Mouse (Mus musculus) ES-E14 (cell line): ENCODE data around the gene Fam89a. TPM values are rescaled to one million over a fixed set of nuclear protein-coding genes. Genes with fewer than 3 reads are reported as not detected.

Experiments used
- DNase-seq: peaks from one replicate; pipeline ENCODE4 v3.0.0-alpha.2; 2013; ENCODE audit warnings: low read depth, low spot score
- H3K27ac ChIP-seq: 2 replicates; pipeline ENCODE4 v1.5.1; 2012; ENCODE audit warnings: low read depth, mild to moderate bottlenecking, low read length, moderate library complexity, mixed read lengths; ENCODE audit not compliant: poor library complexity, insufficient read depth, severe bottlenecking
- H3K36me3 ChIP-seq: 2 replicates; pipeline ENCODE4 v1.6.1; 2012; ENCODE audit warnings: mild to moderate bottlenecking, low read length, moderate library complexity, mixed read lengths; ENCODE audit not compliant: control insufficient read depth, poor library complexity, insufficient read depth, severe bottlenecking
- H3K4me1 ChIP-seq, 2 experiments: fragments of 150-350 bp in 1 of 2; sonication (generic) in 1 of 2; 2 replicates each; pipeline ENCODE4 v1.6.1; 2012; ENCODE audit warnings: low read length in 2 of 2, mild to moderate bottlenecking in 1 of 2, mixed read lengths in 1 of 2; ENCODE audit not compliant: control insufficient read depth in 2 of 2, insufficient read depth in 2 of 2, poor library complexity in 1 of 2
- H3K4me3 ChIP-seq, 2 experiments: fragments of 150-350 bp in 1 of 2; sonication (generic) in 1 of 2; 2 replicates each; pipeline ENCODE4 v1.5.1; 2012; ENCODE audit warnings: low read length in 2 of 2, low read depth in 1 of 2, mild to moderate bottlenecking in 1 of 2, mixed read lengths in 1 of 2; ENCODE audit not compliant: insufficient read depth in 1 of 2, poor library complexity in 1 of 2, severe bottlenecking in 1 of 2
- H3K9ac ChIP-seq: 2 replicates; pipeline ENCODE4 v1.6.1; 2012; ENCODE audit warnings: low read depth, mild to moderate bottlenecking, low read length, mixed read lengths; ENCODE audit not compliant: poor library complexity, insufficient read depth, severe bottlenecking
- H3K9me3 ChIP-seq: fragments of 150-350 bp; sonication (generic); 2 replicates; pipeline ENCODE4 v1.6.1; 2012; ENCODE audit warnings: low read depth, mild to moderate bottlenecking, low read length; ENCODE audit not compliant: control insufficient read depth, insufficient read depth
- CHD2 ChIP-seq: IDR thresholded peaks from 2 replicates; pipeline ENCODE4 v1.6.1; 2014; ENCODE audit warnings: mild to moderate bottlenecking, low read depth, low read length, inconsistent platforms
- HCFC1 ChIP-seq: IDR thresholded peaks from 2 replicates; pipeline ENCODE4 v1.6.1; 2012; ENCODE audit warnings: low read length, inconsistent platforms, borderline replicate concordance; ENCODE audit not compliant: insufficient read depth
- MAFK ChIP-seq: IDR thresholded peaks from 2 replicates; pipeline ENCODE4 v1.6.1; 2014; ENCODE audit warnings: mild to moderate bottlenecking, low read depth, low read length, inconsistent platforms; ENCODE audit not compliant: insufficient read depth
- ZC3H11A ChIP-seq: IDR thresholded peaks from 2 replicates; pipeline ENCODE4 v1.6.1; 2012; ENCODE audit warnings: low read depth, mild to moderate bottlenecking, inconsistent platforms, low read length, borderline replicate concordance
- ZNF384 ChIP-seq: IDR thresholded peaks from 2 replicates; pipeline ENCODE4 v1.6.1; 2012; ENCODE audit warnings: low read depth, low read length, inconsistent platforms
- in situ Hi-C, 2 experiments: fragments of 600-800 bp; cut with MboI; formaldehyde crosslinking; loops; one replicate each; pipeline ENCODE4 v1.15.1; 2025; ENCODE audit warnings: low sequenced_read_pairs in 2 of 2, inconsistent platforms in 1 of 2; ENCODE audit not compliant: unreplicated experiment in 2 of 2
- total RNA-seq: library from RNA; depleted of rRNA; stranded (reverse); fragments of 300-350 nt; gene quantifications from 2 replicates; pipeline ENCODE4 v1.2.3, GENCODE M21; 2012

Fam89a gene
- total RNA-seq, 1 experiment: 2.9 TPM

DNA sequence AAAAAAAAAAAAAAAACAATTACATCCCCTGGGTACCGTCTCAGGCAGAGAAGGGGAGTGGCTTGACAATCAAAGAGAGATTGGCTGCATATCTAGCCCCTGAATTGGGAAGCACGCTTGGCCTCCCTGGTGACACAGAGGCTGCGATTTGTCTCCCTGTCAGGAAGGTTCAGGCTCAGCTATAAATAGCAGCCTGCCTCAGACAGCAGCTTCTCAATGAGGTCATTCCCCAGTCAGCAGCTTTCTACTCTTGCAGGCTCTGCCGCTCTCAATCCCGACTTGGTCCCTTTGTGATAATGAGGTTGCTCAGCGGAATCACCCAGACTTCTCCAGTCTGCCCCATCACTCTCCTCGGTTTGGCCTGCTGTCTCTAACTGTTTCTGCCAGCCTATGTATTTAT is 28.6 kb upstream of the Fam89a start:
- DNase-seq: no peak
- Histone ChIP-seq H3K4me3 (no peak overlapping the region), H3K36me3 (no peaks in the 10 kb centered on the region), H3K27ac (no peak overlapping the region), H3K4me1 (peaks cover 0 to 7% of the 10 kb centered on the region in 2 experiments; a peak in 1 of 4 replicates), H3K9ac (no peak overlapping the region), H3K9me3 (no peaks in the 10 kb centered on the region)
- in situ Hi-C loops: no loop called here
- TF ChIP-seq ZC3H11A: no peak
- TF ChIP-seq CHD2: no peak

DNA sequence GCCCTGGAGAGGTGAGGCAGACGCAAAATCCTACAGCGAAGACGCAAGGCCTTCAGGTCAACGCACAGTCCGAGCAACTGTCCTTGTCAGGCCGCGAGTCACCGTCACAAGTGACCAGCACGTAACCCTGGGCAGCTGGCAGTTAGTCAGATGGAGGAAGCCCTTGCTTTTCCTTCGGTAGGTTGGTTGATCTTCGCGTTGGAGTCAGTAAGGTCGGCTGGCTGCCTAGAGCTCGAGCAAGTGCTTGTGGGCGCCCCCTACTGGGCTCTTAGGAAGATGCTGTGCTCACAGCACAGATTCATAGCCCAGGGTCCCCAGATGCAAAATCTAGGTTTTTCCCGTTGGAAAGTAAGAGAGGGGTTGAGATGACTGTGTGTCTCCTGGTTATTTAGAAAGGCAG is 24.1 kb upstream of the Fam89a start:
- Histone ChIP-seq H3K36me3 (no peaks in the 10 kb centered on the region), H3K9ac (no peak overlapping the region), H3K9me3 (no peaks in the 10 kb centered on the region), H3K27ac (no peak overlapping the region), H3K4me3 (no peak overlapping the region), H3K4me1 (peaks cover 0 to 4% of the 10 kb centered on the region in 2 experiments; a peak in 1 of 4 replicates)
- in situ Hi-C loops: no loop called here
- TF ChIP-seq HCFC1 (no peak), CHD2 (no peak), MAFK (no peak), ZNF384 (no peak), ZC3H11A (no peak)
- DNase-seq: peak; percentile 68

DNA sequence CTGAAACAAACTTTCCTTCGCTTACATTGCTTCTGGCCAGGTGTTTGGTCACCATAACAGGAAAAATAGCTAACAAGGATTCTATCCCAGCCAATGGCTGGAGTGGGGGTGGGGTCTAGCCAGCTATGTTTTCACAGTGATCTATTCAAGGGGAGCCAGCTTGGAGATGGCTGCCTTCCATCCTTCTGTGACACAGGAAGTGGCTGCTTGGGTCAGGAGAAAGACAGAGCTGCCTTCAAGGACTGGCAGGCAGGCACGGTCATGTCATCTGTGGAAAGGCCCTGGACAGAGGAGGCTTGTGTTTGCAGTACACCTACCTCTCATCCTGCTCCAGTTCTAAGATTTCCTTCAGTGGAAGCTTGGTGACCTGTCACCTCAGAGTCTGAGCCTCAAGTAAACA is 20.8 kb upstream of the Fam89a start:
- peaks cover 0 to 2% of the 10 kb centered on the region in 2 experiments; a peak in 1 of 4 replicates for H3K4me1 ChIP-seq
- H3K27ac ChIP-seq: no peak overlapping the region
- no peaks in the 10 kb centered on the region for H3K9me3 ChIP-seq
- H3K9ac ChIP-seq: no peak overlapping the region
- H3K36me3 ChIP-seq: no peaks in the 10 kb centered on the region
- H3K4me3 ChIP-seq: no peak overlapping the region
- TF ChIP-seq ZNF384: no peak
- in situ Hi-C loops: no loop called here
- DNase-seq: no peak

DNA sequence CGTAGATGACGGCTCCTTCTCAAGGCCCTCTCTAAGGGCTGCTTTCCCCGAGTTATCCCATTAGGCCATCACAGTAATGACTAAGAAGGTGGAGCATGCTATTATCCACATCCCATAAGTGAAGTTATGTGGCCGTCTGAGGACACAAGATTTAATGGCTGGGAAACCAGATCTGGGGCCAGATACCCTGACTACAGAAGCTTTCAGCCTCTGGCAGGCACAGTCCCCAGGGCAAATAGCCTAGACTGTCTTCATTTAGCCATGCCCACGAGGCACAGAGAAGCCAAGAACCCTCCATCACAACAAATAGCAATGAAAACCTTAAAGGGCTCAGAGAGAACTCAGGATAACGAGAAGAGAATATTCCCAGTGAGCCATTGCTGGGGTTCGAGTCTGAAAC is 11.4 kb upstream of the Fam89a start:
- TF ChIP-seq CHD2: no peak
- TF ChIP-seq ZC3H11A: no peak
- TF ChIP-seq ZNF384: no peak
- TF ChIP-seq HCFC1: no peak
- TF ChIP-seq MAFK: no peak
- H3K4me1 ChIP-seq: 0 out of 4 replicates have a peak, but pooled peaks cover 0 to 2% of the 10 kb centered on the region in 2 experiments
- no peak overlapping the region for H3K9ac ChIP-seq
- H3K9me3 ChIP-seq: no peaks in the 10 kb centered on the region
- no peak for DNase-seq
- no peaks in the 10 kb centered on the region for H3K36me3 ChIP-seq
- H3K27ac ChIP-seq: no peak overlapping the region
- no peak overlapping the region for H3K4me3 ChIP-seq
- in situ Hi-C loops: no loop called here

DNA sequence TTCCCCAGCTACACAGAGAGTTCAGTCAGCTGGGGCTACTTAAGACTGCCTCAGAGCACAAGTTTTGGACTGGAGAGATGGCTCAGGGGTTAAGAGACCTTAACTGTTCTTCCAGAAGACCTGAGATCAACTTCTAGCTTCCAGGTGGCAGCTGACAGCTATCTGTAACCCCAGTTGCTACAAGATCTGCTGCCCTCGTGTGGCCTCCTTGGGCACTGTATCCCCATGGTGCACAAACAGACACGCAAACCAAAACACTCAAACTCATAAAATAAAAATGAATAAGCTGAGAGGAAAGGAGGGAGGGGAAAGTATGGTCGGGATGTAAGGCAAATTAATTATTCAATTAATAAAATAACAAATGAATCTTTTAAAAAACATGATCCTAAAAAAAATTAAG is 6.9 kb upstream of the Fam89a start:
- no peak overlapping the region for H3K9ac ChIP-seq
- H3K4me1 ChIP-seq: peaks cover 0 to 10% of the 10 kb centered on the region in 2 experiments; a peak in 2 of 4 replicates
- H3K9me3 ChIP-seq: no peaks in the 10 kb centered on the region
- no peaks in the 10 kb centered on the region for H3K36me3 ChIP-seq
- in situ Hi-C loops: no loop called here
- no peak for DNase-seq
- no peak overlapping the region for H3K4me3 ChIP-seq
- no peak overlapping the region for H3K27ac ChIP-seq
- TF ChIP-seq ZC3H11A (0 out of 2 replicates have a peak, but pooled peaks have one; percentile 6), MAFK (no peak), ZNF384 (no peak)
